Mouse (Mus musculus) cerebellum, adult 2 months (tissue): ENCODE data around the gene Celsr2. TPM values are rescaled to one million over a fixed set of nuclear protein-coding genes. Genes with fewer than 3 reads are reported as not detected.

Experiments used
- DNase-seq, 2 experiments: peaks; one replicate each; pipeline ENCODE4 v3.0.0; 2021
- H3K27ac ChIP-seq: fragments of 200-500 bp; 2 replicates; pipeline ENCODE4 v1.5.1; 2012; ENCODE audit warnings: low read length, control low read depth, inconsistent platforms; ENCODE audit not compliant: insufficient read depth
- H3K27me3 ChIP-seq: fragments of 200-500 bp; 2 replicates; pipeline ENCODE4 v1.6.1; 2012; ENCODE audit warnings: inconsistent platforms, mild to moderate bottlenecking, low read length, moderate library complexity; ENCODE audit not compliant: control insufficient read depth, insufficient read depth
- H3K4me1 ChIP-seq: fragments of 200-500 bp; 2 replicates; pipeline ENCODE4 v1.6.1; 2011; ENCODE audit warnings: low read length; ENCODE audit not compliant: control insufficient read depth, insufficient read depth
- H3K4me3 ChIP-seq: fragments of 200-500 bp; replicated peaks from 2 replicates; pipeline ENCODE3; 2011; ENCODE audit warnings: mild to moderate bottlenecking, low read depth, low read length, control low read depth; ENCODE audit not compliant: insufficient read depth
- CTCF ChIP-seq: fragments of 200-500 bp; IDR thresholded peaks from 2 replicates; pipeline ENCODE4 v1.5.1; 2011; ENCODE audit warnings: low read depth, mild to moderate bottlenecking, control low read depth, low read length, moderate library complexity, borderline replicate concordance; ENCODE audit not compliant: insufficient read depth
- POLR2A ChIP-seq: fragments of 200-500 bp; IDR thresholded peaks from 2 replicates; pipeline ENCODE4 v1.6.1; 2011; ENCODE audit warnings: low read length, control low read depth, borderline replicate concordance; ENCODE audit not compliant: insufficient read depth
- WGBS: fragments of 180-500 bp; shearing (Covaris S2); methylation state at CpG from one replicate; pipeline ENCODE4 v1.1.7; 2018; 5-methylcytosine and 5-hydroxymethylcytosine counted together
- polyA plus RNA-seq: library from polyadenylated mRNA; depleted of rRNA; stranded (reverse); fragments of >200 nt; gene quantifications from 2 replicates; pipeline ENCODE4 v1.2.3, GENCODE M21; 2012; rRNA removed

The Celsr2 gene
- 57.4 and 58.2 TPM in 2 replicates for polyA plus RNA-seq

GRCm38 (mm10) chr3:108414857-108415830 lies at the start of gene Celsr2:
Celsr2 (minus strand) TSS chr3:108415552.
- Histone ChIP-seq H3K4me1 (peaks cover 35% of the 10 kb centered on the region), H3K27me3 (no peaks in the 10 kb centered on the region), H3K27ac (peak within 1 kb of the TSS; percentile 61), H3K4me3 (peak within 1 kb of the TSS; percentile 60)
- no peak for TF ChIP-seq POLR2A
- TF ChIP-seq CTCF = no peak
- DNase-seq = peak in 1 of 2 experiments; percentile 60
- 2% methylated on average over 64 of the region's 67 CpGs for WGBS

- DNase-seq = no peak
These were observed 43.5 kb upstream of the Celsr2 start for GRCm38 (mm10) chr3:108458866-108459265.

GRCm38 (mm10) chr3:108458380-108458779 lies 43.0 kb upstream of the Celsr2 start:
- no peak overlapping the region for H3K27ac ChIP-seq
- TF ChIP-seq CTCF = no peak
- TF ChIP-seq POLR2A = no peak
- H3K27me3 ChIP-seq = no peaks in the 10 kb centered on the region
- no peaks in the 10 kb centered on the region for H3K4me1 ChIP-seq
- WGBS = 64% methylated on average over 14 of the region's 14 CpGs
- DNase-seq = no peak
- no peak overlapping the region for H3K4me3 ChIP-seq

More at GRCm38 (mm10) chr3:108458866-108459265, 43.5 kb upstream of the Celsr2 start:
- no peaks in the 10 kb centered on the region for H3K27me3 ChIP-seq
- H3K27ac ChIP-seq = no peak overlapping the region
- no peak for TF ChIP-seq CTCF
- TF ChIP-seq POLR2A = no peak
- 40% methylated on average over 10 of the region's 10 CpGs for WGBS
- H3K4me3 ChIP-seq = no peak overlapping the region
- no peaks in the 10 kb centered on the region for H3K4me1 ChIP-seq

- no peaks in the 10 kb centered on the region for H3K27me3 ChIP-seq
- no peaks in the 10 kb centered on the region for H3K4me1 ChIP-seq
- no peak for DNase-seq
- 74% methylated on average over 1 of the region's 1 CpGs for WGBS
- no peak overlapping the region for H3K4me3 ChIP-seq
- TF ChIP-seq POLR2A (no peak), CTCF (no peak)
- no peak overlapping the region for H3K27ac ChIP-seq
These were observed 38.8 kb upstream of the Celsr2 start for GRCm38 (mm10) chr3:108454172-108454571.

- Histone ChIP-seq H3K4me3 (no peak overlapping the region), H3K27me3 (no peaks in the 10 kb centered on the region), H3K27ac (no peak overlapping the region), H3K4me1 (no peaks in the 10 kb centered on the region)
- 87% methylated on average over 2 of the region's 2 CpGs for WGBS
- TF ChIP-seq POLR2A (no peak), CTCF (no peak)
- DNase-seq = no peak
These were observed 36.6 kb upstream of the Celsr2 start for GRCm38 (mm10) chr3:108451969-108452368.

DNA sequence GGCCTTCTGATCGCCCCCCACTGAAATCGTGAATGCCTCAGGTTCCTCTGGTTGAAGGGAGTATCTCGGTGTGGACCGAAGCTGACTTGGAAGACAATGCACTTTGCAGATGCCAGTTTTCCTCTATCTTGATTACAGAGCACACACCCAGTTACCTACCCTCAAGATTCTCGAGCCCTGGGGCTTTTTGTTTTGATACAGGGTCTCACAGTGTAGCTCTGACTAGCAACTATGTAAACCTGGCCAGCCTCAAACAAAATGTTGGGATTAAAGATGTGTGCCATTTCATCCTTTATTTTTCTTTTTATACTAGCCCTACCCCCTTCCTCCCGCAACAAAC lies 30.0 kb upstream of the Celsr2 start:
- Histone ChIP-seq H3K27ac (0 out of 2 replicates have a peak overlapping the region, but pooled peaks have one; percentile 40), H3K4me1 (peaks cover 6% of the 10 kb centered on the region; the same call in 1 of the 2 replicates), H3K4me3 (peak overlapping the region; percentile 88), H3K27me3 (no peaks in the 10 kb centered on the region)
- WGBS = 12% methylated on average over 6 of the region's 6 CpGs
- no peak for TF ChIP-seq CTCF
- no peak; the same call in 1 of the 2 replicates for TF ChIP-seq POLR2A
- no peak for DNase-seq

GRCm38 (mm10) chr3:108444698-108445365 lies 29.5 kb upstream of the Celsr2 start, which contains the start of gene Sars:
Sars (minus strand) TSS chr3:108445209.
- Histone ChIP-seq H3K27me3 (no peaks in the 10 kb centered on the region), H3K27ac (peak within 1 kb of the TSS; percentile 64), H3K4me3 (peak within 1 kb of the TSS; percentile 88), H3K4me1 (peaks cover 7% of the 10 kb centered on the region; the same call in 1 of the 2 replicates)
- peak; percentile 75 for TF ChIP-seq POLR2A
- TF ChIP-seq CTCF = no peak
- peak; percentile 88 to 92 for DNase-seq
- WGBS = under 1% methylated on average over 41 of the region's 41 CpGs

DNA sequence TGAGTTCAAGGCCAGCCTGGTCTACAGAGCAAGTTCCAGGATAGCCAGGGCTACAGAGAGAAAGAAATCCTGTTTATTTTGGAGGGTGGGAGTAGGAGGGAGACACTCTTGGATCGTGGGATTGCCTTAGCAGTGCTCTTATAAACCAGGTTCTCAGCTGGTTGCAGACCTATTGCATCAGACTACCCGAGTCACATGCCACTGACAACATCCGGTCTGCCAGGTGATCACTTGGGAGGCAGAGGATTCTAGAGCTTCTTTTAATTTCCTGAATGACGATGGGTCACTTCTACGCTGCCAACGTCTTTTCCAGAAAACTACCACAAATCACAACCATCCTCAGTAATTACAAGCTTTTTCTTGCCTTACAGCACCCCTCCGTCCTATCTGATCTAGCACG lies 28.7 kb upstream of the Celsr2 start:
- H3K4me1 ChIP-seq = peaks cover 9% of the 10 kb centered on the region; the same call in 1 of the 2 replicates
- WGBS = 7% methylated on average over 8 of the region's 8 CpGs
- H3K27ac ChIP-seq = 0 out of 2 replicates have a peak overlapping the region, but pooled peaks have one; percentile 64
- H3K27me3 ChIP-seq = no peaks in the 10 kb centered on the region
- no peak for TF ChIP-seq POLR2A
- no peak for TF ChIP-seq CTCF
- H3K4me3 ChIP-seq = peak overlapping the region; percentile 88
- peak in 1 of 2 experiments; percentile 50 for DNase-seq
